Mouse (Mus musculus): Measurements from ENCODE around the gene Cxcr5.

DNA sequence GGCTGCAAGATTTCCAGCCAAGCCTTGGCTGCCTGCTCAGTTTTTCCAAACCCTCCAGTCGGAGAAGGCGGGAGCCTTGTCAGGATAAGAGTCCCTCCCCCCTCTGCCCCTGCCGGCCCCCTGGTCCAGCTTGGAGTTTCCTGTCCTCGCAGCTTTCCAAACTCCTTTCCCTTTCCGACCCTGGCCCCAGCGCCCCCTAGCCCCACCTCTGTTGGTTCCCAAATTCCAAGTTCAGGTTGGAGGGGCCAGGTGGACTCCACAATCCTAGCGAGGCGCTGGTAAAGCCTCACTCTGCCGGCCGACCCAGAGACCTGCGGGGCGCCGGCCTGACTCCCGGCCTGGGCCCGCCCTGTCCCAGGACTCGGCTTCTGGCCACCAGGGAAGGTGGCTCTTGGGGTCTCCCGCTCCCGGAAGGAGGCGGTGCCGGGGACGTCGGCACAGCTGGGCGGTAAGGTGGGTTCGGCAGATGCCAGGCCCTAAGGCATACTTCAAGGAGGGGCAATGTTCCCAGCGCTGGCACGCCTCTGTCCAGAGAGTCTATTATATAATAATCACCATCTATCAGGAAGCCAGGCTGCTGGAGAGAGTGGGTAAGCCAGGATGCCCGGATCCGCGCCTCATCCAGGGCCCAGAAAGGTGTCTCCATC is 82.6 kb downstream of the Cxcr5 start:
- TF ChIP-seq CTCF (IDR thresholded peaks at IDR 0.05; ENCODE audit: control insufficient read depth, insufficient read depth, insufficient read length) (no peak), MAX (IDR thresholded peaks at IDR 0.05) (no peak)

Measured in C2C12 (cell line).